Mouse (Mus musculus): ENCODE measurements around the gene Zfp57. TPM values are rescaled to one million over a fixed set of nuclear protein-coding genes. Genes with fewer than 3 reads are reported as not detected.
"Not testable (repeated sequence)": the region's sequence is repeated elsewhere in the genome, so short reads cannot be mapped to it uniquely, and the experiment has no call there.

Gene Zfp57
- total RNA-seq, 2 experiments from 2014 or later = 1.9 to 4.5 TPM

GRCm38 (mm10) chr17:36995448-36995847 lies 5.5 kb upstream of the Zfp57 start:
- DNase-seq = no peak

- peak; percentile 84 for DNase-seq
These were observed 3.8 kb upstream of the Zfp57 start for GRCm38 (mm10) chr17:36997033-36997735.

GRCm38 (mm10) chr17:36998477-36998876 lies 2.5 kb upstream of the Zfp57 start:
- DNase-seq = no peak

- DNase-seq = peak; percentile 32
These were observed 1.7 kb downstream of the Zfp57 start for GRCm38 (mm10) chr17:37002364-37003330.

- no peak for DNase-seq
These were observed 2.4 kb downstream of the Zfp57 start for GRCm38 (mm10) chr17:37003366-37003765.

- DNase-seq = no peak
These were observed 7.2 kb downstream of the Zfp57 start for GRCm38 (mm10) chr17:37008161-37008560.

- no peak for DNase-seq
These were observed 8.6 kb downstream of the Zfp57 start for GRCm38 (mm10) chr17:37009460-37010042.

GRCm38 (mm10) chr17:37011719-37012118 lies 10.8 kb downstream of the Zfp57 start:
- no peak for DNase-seq

- no peak for DNase-seq
These were observed 11.2 kb downstream of the Zfp57 start for GRCm38 (mm10) chr17:37012141-37012540.

GRCm38 (mm10) chr17:37016333-37016732 lies 15.4 kb downstream of the Zfp57 start:
- no peak for DNase-seq

- DNase-seq = no peak
These were observed 17.4 kb downstream of the Zfp57 start for GRCm38 (mm10) chr17:37018328-37018727.

GRCm38 (mm10) chr17:37019242-37019641 lies 18.3 kb downstream of the Zfp57 start:
- not testable (repeated sequence) for DNase-seq

- DNase-seq = no peak
These were observed 21.9 kb downstream of the Zfp57 start, which contains the start of gene Mog for GRCm38 (mm10) chr17:37022628-37023576. Gene Mog, minus strand, starts transcription at chr17:37023398.

GRCm38 (mm10) chr17:37026425-37026824 lies 25.5 kb downstream of the Zfp57 start:
- DNase-seq = no peak

GRCm38 (mm10) chr17:37027486-37027885 lies 26.5 kb downstream of the Zfp57 start:
- no peak for DNase-seq

GRCm38 (mm10) chr17:37028212-37028611 lies 27.2 kb downstream of the Zfp57 start:
- DNase-seq = no peak

- peak; percentile 86 for DNase-seq
These were observed 27.7 kb downstream of the Zfp57 start for GRCm38 (mm10) chr17:37028683-37029120.

- DNase-seq = no peak
These were observed 28.2 kb downstream of the Zfp57 start for GRCm38 (mm10) chr17:37029162-37029561.

GRCm38 (mm10) chr17:37039127-37039894 lies 38.3 kb downstream of the Zfp57 start:
- DNase-seq = no peak

GRCm38 (mm10) chr17:37044651-37045244 lies 43.8 kb downstream of the Zfp57 start:
- no peak for DNase-seq
